Mouse (Mus musculus): ENCODE measurements at regions not wholly inside any gene's neighbourhood (a gene's known extent, or its start where the extent isn't known, plus 50 kb on each side); places are given as distances from the start of the nearest gene placed in this dataset.

DNA sequence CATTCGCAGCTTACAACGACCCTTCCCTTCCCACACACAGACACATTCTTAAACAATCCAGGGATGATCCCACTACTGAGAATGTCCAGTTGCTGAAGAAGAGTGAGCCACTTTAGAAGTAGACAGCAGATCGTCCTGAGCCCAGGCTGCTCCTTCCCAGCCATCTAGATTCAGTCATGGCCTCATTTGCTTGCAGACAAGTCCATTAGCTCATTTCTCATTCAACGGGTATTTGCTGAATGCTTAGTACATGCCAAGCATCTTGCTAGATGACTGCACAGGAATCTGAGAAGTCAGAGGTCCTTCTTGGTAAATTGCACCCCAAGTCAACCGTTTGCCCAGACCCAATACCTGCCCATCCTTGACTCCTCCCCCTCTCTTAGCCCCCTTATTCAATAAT is 57.8 kb downstream of the Ier5 start:
- ATAC-seq = no peak

DNA sequence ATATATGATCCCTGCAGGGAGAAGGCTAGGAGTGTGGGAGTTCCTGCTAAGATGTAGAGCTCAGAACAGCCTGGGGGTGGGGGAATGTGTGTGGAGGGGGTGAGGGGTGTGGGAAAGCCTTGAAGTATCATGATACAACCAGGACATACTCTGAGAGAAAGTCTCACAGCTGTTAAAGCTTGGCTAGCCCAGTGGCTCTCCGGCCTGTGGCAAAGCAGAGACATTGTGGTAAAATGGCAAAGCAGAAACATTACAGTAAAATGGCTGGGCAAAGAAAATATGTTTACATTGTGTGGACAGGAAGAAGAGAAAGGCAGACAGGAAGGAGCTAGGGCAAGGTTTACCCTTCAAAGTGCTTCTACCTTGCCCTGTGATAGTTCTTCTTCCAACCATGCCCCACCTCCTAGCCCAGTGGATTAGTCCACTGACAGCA is 58.5 kb downstream of the Ier5 start:
- ATAC-seq = peak; percentile 47

DNA sequence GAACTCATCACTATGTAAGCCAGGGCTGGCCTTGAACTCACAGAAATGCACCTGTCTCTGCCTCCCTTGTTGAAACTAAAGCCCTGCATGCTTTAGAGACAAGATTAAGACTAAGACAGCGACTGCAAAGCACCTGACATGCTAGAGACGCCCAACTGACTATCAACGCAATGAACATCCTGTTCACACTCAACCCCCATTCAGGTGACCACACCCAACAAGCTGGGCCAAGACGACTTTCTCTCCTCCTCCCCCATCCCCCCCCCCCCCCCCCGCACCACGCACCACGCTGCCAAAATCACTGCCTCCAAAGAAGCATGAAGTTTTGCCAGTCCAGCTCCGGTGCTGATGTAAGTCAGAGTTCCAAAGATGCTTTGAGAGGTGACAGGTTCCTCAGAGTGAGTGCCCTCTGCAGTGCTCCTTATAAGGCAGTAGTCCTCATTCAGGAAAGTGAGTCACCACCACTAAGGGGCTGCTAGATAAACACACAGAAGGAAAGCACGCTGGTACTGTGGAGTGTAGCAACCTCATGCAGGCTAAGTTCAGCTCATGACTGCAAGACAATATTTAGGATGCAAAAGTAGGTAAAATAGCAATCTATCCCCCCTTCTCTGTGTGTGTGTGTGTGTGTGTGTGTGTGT is 59.2 kb downstream of the Ier5 start:
- ATAC-seq = peak; percentile 85

DNA sequence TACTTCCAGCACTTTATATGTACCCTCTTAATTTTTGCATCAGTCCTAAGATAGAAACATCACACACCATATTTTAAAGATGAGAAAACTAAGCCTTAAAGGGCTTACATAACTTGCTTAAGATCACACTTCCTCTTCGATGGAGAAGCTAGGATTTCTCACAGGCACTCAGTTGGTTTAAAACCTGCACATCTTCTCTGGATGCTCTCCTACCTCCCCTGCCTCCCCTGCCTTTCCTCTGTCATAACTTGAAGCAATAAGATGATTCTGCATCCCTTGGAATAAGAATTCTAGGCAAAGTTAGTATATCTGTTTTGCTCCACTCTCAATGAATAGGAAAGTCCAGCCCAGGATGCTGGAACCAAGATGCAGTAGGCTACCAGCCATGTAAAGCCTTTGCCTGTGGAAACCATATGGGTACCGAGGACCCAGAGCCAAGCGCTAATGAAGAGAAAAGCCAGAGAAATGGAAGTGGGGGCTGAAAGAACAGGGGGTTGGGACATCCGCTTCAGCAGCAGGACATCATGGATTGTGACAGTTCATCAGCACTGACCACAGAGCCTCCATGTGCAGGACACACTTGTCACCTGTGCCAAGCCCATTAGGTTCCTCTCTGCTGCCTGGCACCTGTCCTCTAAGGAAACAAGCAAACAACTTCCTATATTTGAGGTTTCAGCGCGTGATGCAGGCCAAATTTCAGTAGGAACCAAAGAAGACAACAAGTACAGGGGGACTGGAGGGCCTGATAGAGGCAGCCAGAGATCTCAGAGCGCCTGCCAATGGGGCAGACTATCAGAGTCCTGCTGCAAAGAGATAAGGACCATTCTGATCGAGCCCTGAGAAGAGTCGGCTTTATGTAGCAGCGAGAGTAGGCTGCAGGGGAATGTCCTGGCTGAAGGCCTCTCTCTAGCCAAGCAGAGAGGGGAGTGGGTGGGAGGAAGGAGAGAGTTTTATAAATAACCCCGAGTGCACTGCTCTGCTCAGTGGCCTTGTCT is 60.5 kb downstream of the Ier5 start:
- ATAC-seq = no peak

DNA sequence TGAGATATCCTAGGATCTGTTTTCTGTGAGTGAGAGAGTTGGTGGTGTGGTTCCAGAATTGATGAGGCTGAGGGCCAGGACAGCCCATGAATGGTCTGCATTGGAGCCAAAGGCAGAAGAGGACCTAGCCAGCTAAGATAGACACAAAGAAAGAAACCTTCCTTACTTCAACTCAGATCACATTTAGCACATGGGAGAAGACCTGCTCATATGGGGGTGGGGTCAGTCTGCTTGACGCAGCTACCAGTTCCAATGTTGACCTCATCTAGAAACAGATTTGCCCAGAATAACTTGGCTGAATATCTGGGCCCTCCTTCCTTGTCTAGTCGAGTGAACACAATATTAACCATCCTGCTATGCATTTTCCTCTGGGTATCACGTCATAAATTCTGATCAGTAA is 62.0 kb downstream of the Ier5 start:
- ATAC-seq = no peak

DNA sequence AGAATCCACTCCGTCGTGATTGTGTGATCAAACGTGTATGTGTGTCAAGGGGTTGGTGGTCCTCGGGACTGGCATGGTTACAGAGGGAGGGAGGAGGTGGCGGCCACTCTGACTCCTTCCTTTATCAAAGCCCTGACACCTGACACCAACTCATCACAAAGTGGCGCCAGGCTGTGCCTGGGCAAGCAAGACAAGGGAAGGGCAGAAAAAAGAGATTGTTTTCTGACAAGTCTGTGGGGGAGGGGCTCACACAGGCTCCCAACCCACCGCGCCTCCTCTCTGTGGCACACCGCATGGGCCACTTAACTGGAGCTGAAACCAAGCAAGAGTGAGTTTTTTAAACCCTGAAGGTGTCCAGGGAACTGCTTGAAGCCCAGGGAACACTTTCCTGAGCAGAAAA is 68.5 kb downstream of the Ier5 start:
- ATAC-seq = no peak

DNA sequence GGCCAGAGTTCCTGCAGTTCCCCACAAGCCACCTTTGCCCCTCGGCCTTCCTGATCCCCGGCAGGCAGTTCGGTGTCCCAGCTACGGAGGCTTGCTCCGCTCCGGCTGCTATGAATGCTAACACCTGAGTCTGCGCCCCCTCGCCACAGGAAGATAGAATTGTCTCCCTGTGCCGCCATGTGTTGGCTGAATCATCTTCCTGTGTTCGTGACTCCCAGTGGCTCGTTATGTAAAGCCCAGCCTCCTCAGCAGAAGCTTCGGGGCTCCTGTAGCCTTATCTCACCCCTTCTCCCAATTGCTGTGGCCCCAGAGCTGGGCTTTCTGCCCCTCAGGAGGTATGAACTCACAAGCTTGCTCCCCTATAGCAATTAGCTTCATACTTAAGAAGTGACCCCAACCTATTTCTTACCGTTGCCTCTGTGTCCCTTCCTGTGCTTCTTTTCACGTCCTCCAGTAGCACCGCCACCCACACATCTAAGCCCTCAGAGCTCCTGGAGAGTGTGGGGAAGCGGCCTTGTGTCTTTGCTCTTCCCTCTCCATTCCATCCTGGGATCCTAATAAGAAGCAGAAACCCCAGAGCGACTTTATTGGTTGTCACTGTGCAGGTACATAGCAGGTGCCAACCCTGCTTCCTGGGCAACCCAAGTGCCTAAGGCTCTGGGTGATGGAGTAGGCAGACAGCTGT is 70.1 kb downstream of the Ier5 start:
- peak; percentile 22 for ATAC-seq

DNA sequence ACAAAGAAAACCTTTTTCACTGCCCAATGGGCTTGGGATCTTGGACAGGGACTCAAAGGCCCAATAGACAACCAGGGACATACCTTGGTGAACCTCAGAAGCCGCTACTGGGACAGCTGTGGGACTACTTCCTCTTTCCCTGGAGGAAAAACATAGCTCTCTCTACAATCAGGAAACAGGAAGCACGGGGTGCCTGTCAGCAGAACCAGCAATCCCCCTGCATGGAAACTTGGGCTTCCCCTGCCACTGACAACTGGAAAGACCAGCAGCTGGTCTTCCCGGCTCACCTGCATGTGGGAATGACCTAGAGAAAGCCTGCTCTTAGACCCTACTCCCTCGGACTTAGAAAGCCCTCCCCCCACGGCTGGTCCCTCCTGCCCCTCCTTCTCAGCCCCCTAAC is 70.7 kb downstream of the Ier5 start:
- ATAC-seq = peak; percentile 4

DNA sequence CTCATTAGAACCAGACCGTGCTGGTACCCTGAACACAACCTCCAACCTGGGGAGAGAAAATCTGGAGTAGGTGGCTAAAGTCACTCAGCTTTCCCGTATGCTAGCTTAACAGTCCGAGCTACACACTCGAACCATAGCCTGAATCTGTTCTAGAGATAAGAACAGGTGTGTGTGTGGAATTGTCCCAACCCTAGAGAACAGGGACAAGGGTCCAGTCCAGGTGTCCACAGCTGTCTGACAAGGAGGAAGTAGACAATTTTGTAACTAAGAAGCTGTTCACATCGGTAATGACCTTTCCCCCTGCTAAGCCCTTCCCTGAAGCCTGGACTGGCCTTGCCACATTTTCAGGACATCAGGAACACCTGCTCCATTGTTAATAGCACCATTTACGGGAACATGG is 71.3 kb downstream of the Ier5 start:
- ATAC-seq = no peak

DNA sequence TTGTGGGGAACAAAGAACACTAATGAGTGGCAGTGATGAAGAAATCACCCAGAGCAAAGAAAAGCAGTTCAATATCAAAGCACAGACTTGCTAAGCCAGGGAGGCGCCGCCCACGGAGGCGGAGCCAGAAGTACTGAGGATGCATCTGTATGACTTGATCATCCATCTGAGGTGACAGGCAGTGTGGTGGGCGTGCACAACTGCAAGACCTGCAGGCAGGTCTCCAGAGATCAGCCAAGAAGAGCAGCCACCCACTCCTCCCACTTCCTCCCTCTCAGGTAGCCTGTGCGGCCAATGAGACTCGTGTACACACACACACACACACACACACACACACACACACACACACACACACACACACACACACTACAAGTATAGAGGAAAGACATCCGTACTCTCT is 71.9 kb downstream of the Ier5 start:
- ATAC-seq = peak; percentile 93

DNA sequence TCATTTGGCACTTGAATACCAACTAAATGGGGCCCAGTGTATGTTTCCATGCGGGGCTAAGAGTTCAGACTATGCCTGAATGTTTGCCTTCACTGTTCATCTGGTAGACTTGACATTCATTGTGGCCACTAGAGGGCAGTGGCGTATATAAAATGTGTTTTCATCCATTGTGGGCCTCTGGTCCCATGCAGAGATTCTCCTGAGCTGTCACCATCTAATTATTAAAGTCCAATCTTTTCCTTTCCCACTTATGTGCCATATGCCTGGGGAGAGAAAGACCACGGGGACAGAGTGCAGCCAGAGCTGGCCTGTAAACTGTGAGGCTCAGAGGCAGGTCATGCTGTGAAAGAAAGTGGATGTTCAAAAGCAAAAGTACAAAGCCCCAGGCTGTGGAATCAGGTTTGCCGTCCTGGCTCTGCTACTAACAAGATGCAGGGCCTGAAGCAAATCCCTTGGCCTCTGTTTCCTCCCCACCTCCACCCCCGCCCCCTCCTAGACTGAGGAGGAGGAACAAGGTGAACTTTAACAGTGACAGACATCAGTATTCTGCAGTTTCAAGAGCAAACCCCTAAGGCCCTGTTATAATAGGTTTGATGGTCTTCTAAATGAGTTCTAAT is 73.5 kb downstream of the Ier5 start:
- ATAC-seq = peak; percentile 22

DNA sequence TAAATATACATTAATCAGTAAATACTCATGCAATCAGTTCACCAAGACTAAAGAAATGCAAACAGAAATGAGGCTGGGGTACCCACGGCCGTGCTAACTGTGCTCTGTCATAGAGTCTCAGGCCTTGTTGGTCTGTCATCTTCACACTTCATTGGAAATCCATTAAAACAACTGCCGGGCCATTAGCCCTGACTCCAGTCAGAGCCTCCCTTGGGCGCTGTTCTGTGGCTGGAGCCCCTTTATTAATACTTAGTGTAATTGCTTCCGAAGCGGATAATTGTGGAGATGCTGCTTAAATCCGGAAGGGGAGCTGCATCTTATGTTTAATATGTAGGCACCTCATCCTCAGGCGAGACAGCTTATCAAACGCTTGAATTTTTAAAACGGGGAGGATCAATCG is 76.1 kb downstream of the Ier5 start:
- no peak for ATAC-seq

DNA sequence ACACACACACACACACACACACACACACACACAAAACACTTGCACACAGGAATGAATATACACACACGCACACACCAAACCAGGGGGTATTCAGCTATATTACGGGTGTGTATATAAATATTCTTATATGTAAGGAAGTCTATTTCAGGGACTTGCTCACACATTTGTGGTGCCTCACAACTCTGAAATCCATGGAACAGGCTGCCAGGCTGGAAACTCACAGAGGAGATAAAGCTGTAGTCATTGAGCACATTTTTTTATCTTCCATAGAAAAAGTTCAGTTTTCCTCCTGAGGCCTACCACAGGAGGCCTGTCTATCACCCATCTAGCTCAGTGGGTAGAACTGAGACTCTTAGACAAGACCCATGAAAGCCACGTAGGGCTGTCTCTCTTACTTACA is 83.8 kb downstream of the Ier5 start:
- ATAC-seq = no peak

DNA sequence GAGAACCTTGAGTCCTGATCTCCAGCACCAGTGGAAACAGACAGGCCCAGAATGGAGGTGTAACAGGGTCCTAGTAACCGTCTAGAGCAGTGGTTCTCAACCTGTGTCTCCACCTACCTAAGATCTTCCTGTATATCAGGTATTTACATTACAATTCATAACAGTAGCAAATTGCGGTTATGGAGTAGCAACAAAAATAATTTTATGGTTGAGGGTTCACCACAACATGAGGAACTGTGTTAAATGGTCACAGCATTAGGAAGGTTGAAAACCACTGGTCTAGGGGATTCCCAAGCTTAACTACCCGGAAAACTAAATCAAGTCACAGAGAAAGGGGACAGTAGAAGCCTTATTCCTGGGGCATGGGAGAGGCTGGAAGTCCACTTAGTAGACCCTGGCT is 84.5 kb downstream of the Ier5 start:
- ATAC-seq = no peak

DNA sequence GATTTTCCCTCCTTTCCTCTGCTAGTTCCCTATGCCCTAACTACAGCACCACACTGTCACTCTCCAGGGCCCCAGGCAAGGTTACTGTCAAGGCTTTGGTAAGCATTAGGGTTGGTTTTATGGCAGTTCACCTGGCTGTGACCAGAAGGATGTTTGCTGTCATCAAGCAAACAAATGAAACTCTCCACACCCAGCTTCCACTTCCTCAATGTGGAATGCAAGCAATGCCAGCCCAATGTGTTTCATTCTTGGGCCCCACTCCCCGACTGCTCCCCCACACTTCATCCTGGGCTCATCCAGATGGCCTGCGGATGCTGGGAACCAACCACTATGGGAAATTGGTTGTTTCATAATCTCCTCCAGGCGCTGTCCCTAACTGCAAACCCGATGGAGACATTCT is 85.7 kb downstream of the Ier5 start:
- ATAC-seq = no peak

DNA sequence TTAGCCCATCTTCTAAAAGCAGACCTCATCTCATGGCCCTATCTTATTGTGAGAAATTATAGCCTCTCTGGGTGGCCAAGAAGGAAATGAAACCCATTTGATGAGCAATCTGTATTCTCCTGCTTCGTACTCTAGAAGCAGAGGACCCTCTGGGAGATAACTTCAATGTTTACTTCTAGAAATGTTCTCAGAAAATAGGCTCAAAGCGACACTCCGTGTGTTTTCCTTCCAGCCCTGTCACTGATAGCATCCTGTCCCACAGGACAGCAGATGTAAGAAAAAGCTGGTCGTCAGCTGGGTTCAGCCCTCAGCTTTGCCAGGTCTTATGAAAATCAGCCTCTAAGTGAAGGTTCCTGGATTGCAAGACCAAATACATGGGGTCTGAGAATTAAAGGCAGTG is 86.1 kb downstream of the Ier5 start:
- no peak for ATAC-seq

DNA sequence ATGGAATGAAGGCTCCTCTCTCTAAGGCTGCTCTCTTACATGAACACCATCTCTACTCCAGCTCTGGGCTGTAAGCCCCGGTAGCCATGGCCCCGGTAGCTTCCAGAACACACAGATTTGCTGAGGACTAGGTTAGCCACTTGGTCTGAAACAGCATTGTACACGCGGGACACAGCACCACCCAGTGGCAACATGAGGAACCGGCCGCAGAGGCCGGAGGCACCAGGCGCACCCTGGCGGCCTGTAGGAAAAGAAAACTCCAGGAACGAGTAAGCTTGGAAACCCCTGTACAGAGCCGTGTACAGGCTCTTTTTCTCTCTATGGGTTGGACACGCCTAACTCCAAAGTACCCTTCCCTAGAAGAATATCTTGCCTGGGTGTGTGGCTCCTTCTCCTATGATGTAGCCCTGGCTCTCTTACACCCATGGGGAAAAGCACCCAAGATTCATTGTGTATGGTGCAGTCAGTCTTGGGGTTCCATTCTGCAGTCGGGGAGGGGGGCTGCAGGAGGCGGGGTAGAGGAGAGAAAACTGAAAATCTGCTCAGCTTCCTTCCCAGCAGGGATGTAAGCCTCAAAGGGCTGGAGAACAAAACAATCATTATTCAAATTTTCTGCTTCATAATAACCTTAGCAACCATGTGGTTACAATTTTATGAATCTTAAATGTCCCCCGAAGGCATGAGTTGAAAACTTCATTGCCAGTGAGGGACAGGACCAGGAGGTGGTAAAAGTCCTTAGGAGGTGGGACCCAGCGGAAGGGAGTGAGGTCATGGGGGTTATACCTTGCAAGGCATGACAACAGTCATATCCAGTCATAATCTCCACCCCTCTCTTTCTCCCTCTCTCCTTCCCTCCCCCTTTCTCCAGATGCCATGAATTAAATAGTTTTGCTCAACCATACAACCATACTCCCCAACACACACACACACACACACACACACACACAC is 92.6 kb downstream of the Ier5 start:
- ATAC-seq = peak; percentile 98

DNA sequence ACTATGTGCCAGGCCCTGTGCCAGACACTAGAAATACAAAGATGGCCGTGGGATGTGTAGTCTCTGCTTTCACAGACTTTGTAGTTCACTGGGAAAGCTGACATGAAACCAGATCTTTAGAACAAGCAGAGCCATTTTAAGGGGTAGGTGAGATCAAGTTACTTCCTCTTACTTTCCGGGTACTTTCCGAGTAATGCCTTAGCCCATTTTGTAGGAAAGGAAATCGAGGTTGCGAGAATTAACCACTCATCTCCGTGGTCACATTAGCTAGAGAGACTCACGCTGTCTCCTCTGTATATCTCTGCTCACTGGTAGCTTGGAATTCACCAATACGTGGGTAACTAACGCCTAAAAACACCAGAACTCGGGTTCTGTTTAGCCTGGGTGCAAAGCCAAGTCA is 93.3 kb downstream of the Ier5 start:
- peak; percentile 51 for ATAC-seq

DNA sequence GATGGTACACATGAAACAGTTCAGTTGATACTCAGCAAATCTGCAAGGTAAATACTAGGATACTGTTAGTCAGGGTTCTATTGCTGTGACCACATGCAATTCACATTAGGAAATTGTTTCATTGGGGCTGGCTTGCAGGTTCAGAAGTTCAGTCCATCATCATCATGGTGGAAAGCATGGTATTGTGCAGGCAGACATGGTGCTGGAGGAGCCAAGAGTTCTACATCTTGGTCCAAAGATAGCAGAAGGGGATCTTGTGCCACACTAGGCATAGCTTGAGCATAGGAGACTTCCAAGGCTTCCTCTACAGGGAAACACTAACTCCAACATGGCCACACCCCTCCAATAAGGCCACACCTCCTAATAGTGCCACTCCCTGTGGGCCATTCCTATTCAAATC is 99.1 kb downstream of the Ier5 start:
- ATAC-seq = no peak

DNA sequence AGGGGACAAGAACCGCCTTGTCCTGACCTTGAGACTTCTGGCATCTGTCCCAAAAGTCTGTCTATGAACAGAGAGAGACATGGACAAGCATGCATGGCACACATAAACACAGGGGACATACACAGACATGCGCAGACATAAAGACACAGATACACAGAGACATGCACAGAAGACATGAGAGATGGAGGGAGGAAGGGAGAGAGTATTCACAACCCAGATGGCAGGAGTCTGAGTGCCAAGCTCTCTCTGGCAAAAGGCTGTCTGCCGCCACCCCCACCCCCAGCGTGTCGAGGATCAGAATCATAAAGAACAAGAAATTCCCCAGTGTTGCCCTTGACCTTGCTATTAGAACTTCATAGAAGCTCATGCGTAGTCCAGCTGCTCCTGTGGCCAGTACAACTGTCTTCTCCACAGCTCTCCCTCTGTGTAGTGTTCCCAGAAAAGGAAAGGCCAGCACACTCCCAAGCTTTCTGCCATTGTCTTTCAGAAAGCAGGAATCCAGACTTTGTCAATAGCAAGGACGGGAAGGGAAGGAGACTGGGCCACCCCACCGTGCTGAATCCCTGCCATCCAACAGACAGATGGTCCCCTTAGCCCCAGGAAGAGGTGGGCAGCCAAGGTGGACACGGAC is 99.8 kb downstream of the Ier5 start:
- no peak for ATAC-seq

DNA sequence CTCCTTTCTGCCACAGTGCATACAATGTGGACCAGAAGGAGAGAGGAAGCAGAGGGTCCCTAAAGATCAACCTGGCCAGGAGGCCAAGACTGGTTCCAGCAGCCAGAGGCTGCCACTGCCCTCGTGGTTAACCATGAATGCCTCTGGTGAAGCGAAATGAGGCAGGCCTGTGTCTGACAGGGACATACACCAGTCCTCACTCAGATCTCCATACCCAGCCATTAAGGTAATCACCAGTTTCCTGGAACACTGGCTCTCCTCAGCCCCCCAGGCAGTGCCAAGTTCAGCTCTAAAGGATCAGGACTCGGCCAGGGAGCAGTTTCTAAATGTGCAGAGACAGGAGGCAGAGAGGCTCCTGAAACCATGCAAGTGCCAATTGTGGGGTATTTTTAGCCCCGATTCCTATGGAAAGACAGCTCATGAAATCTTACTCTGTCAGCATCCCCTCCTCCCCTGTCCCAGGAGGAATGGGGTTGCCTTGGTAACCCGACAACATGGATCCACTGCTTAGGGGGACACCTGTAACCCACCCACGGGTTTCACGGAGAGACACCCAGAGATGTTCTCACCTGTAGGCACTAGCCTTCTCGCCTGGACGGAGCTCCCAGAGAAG is 103.6 kb downstream of the Ier5 start:
- no peak for ATAC-seq

Measured in CD4-positive, CD25-positive, alpha-beta regulatory T cell, adult 4 months (primary cell).